Mouse (Mus musculus): ENCODE measurements at regions not wholly inside any gene's neighbourhood (a gene's known extent, or its start where the extent isn't known, plus 50 kb on each side); places are given as distances from the start of the nearest gene placed in this dataset.

DNA sequence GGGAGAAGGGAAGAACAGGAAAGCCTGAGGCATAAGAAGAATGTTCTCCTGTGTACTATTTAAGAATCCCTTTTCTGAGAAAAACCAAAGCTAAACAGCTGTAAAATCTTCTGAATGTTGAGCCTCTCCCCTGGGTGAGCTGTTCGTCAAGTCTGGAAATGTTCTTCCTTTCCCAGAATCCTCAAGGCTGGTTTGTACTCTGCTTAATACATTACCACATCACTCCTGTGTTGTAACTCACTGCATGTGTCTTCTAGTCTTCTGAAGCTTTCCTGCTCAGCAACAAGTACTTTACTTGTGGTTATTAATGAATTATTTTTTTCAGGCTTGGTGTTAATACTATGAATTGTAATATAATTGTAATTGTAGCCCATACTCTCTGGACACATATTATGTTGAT is 65.4 kb upstream of the Ghr start:
- H3K27ac ChIP-seq: no peak overlapping the region
- no peak for TF ChIP-seq CTCF (conservative IDR thresholded peaks at IDR 0.05)
- no peak overlapping the region for H3K4me3 ChIP-seq
- DNase-seq (ENCODE audit: low spot score in 2 of 2): no peak

DNA sequence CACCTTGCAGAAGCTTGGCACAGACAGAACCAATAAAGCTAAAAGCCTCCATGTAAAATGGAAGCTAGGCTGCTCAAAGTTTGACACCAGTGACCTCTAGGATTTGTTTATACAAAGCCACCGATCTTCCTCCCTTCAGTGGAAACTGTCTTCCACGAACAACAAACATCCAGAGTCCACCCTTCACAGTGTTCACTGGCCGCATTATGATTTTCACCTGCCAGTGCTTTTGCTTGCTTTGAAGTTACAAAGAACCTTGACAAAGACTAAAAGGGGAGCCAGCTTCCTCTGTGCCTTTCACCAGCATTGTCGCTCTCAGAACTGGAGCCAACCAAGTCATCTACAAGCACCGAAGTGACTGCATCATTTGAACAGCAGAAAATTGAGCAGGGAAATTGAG is 56.8 kb upstream of the Ghr start:
- Histone ChIP-seq H3K27ac (no peak overlapping the region), H3K4me3 (no peak overlapping the region)
- TF ChIP-seq CTCF (conservative IDR thresholded peaks at IDR 0.05): no peak
- DNase-seq (ENCODE audit: low spot score in 2 of 2): no peak

Measured in layer of hippocampus, adult 2 months (tissue).